Mouse (Mus musculus) neural tube, embryonic 15.5 days (tissue): ENCODE data around the gene Slc9a9. TPM values are rescaled to one million over a fixed set of nuclear protein-coding genes. Genes with fewer than 3 reads are reported as not detected.

Experiments used
- ATAC-seq: fragments of 200-750 bp; cut with Nextera tagmentation; 2 replicates; pipeline ENCODE4 v1.8.0; 2017; ENCODE audit warnings: mild to moderate bottlenecking, moderate TSS enrichment, moderate library complexity; ENCODE audit not compliant: low FRiP score
- H3K27ac ChIP-seq: fragments of 300-500 bp; sonication (generic); replicated peaks from 2 replicates; pipeline ENCODE4 v1.5.1; 2015; ENCODE audit warnings: mild to moderate bottlenecking, inconsistent platforms
- H3K27me3 ChIP-seq: fragments of 300-500 bp; sonication (generic); replicated peaks from 2 replicates; pipeline ENCODE4 v1.6.1; 2015; ENCODE audit warnings: inconsistent platforms
- H3K36me3 ChIP-seq: fragments of 300-500 bp; sonication (generic); 2 replicates; pipeline ENCODE4 v1.6.1; 2015; ENCODE audit warnings: inconsistent platforms
- H3K4me1 ChIP-seq: fragments of 300-500 bp; sonication (generic); 2 replicates; pipeline ENCODE4 v1.6.1; 2015; ENCODE audit warnings: inconsistent platforms
- H3K4me2 ChIP-seq: fragments of 300-500 bp; sonication (generic); 2 replicates; pipeline ENCODE4 v1.6.1; 2015; ENCODE audit warnings: inconsistent platforms, mild to moderate bottlenecking, moderate library complexity
- H3K4me3 ChIP-seq: fragments of 300-500 bp; sonication (generic); replicated peaks from 2 replicates; pipeline ENCODE4 v1.5.1; 2015; ENCODE audit warnings: mild to moderate bottlenecking, inconsistent platforms
- H3K9ac ChIP-seq: fragments of 300-500 bp; sonication (generic); replicated peaks from 2 replicates; pipeline ENCODE4 v1.6.1; 2015; ENCODE audit warnings: mild to moderate bottlenecking, inconsistent platforms
- H3K9me3 ChIP-seq: fragments of 300-500 bp; sonication (generic); replicated peaks from 2 replicates; pipeline ENCODE4 v1.6.1; 2016; ENCODE audit warnings: inconsistent platforms
- WGBS: fragments of 180-500 bp; shearing (Covaris S2); methylation state at CpG from one replicate; pipeline ENCODE4 v1.1.7; 2015; ENCODE audit warnings: mixed read lengths; 5-methylcytosine and 5-hydroxymethylcytosine counted together
- polyA plus RNA-seq: library from polyadenylated mRNA; unstranded; fragments of >200 nt; fragmentation: Nextera tagmentation; extraction: Ambion mirVana; gene quantifications from 2 replicates; pipeline ENCODE4 v1.2.1, GENCODE M21; 2015

Gene Slc9a9
- polyA plus RNA-seq, 1 experiment from 2014 or later, result 9.2 TPM

- H3K4me1 ChIP-seq, result no peaks in the 10 kb centered on the region
- no peaks in the 10 kb centered on the region for H3K9me3 ChIP-seq
- 80% methylated on average over 2 of the region's 2 CpGs for WGBS
- no peak overlapping the region for H3K4me3 ChIP-seq
- no peak overlapping the region for H3K27ac ChIP-seq
- H3K36me3 ChIP-seq, result no peaks in the 10 kb centered on the region
- no peak overlapping the region for H3K4me2 ChIP-seq
- H3K9ac ChIP-seq, result no peak overlapping the region
- H3K27me3 ChIP-seq, result no peaks in the 10 kb centered on the region
- no peak for ATAC-seq
Observed at GRCm38 (mm10) chr9:94686380-94686779, 16.7 kb downstream of the Slc9a9 start.

- 100% methylated on average over 1 of the region's 1 CpGs for WGBS
Observed at GRCm38 (mm10) chr9:94687203-94687859, 17.6 kb downstream of the Slc9a9 start.

GRCm38 (mm10) chr9:94691311-94692087, 21.8 kb downstream of the Slc9a9 start:
- Histone ChIP-seq H3K27ac (no peak overlapping the region), H3K27me3 (no peaks in the 10 kb centered on the region), H3K4me3 (no peak overlapping the region), H3K4me1 (peaks cover 6% of the 10 kb centered on the region), H3K9ac (no peak overlapping the region), H3K36me3 (no peaks in the 10 kb centered on the region), H3K9me3 (no peaks in the 10 kb centered on the region), H3K4me2 (no peak overlapping the region)
- WGBS, result 37% methylated on average over 10 of the region's 10 CpGs
- no peak for ATAC-seq

More at GRCm38 (mm10) chr9:94687203-94687859, 17.6 kb downstream of the Slc9a9 start:
- Histone ChIP-seq H3K4me1 (peaks cover 5% of the 10 kb centered on the region), H3K27ac (no peak overlapping the region), H3K36me3 (no peaks in the 10 kb centered on the region), H3K27me3 (no peaks in the 10 kb centered on the region), H3K4me2 (no peak overlapping the region), H3K9me3 (no peaks in the 10 kb centered on the region), H3K9ac (no peak overlapping the region), H3K4me3 (no peak overlapping the region)
- no peak for ATAC-seq

GRCm38 (mm10) chr9:94692122-94692521, 22.4 kb downstream of the Slc9a9 start:
- no peaks in the 10 kb centered on the region for H3K36me3 ChIP-seq
- peaks cover 6% of the 10 kb centered on the region for H3K4me1 ChIP-seq
- 31% methylated on average over 7 of the region's 7 CpGs for WGBS
- no peaks in the 10 kb centered on the region for H3K9me3 ChIP-seq
- no peaks in the 10 kb centered on the region for H3K27me3 ChIP-seq
- H3K4me2 ChIP-seq, result no peak overlapping the region
- no peak for ATAC-seq
- no peak overlapping the region for H3K9ac ChIP-seq
- no peak overlapping the region for H3K4me3 ChIP-seq
- H3K27ac ChIP-seq, result no peak overlapping the region

GRCm38 (mm10) chr9:94694243-94694642, 24.5 kb downstream of the Slc9a9 start:
- 96% methylated on average over 4 of the region's 4 CpGs for WGBS
- ATAC-seq, result no peak
- Histone ChIP-seq H3K9ac (no peak overlapping the region), H3K4me2 (no peak overlapping the region), H3K36me3 (no peaks in the 10 kb centered on the region), H3K27ac (no peak overlapping the region), H3K9me3 (no peaks in the 10 kb centered on the region), H3K4me1 (peaks cover 6% of the 10 kb centered on the region), H3K4me3 (no peak overlapping the region), H3K27me3 (no peaks in the 10 kb centered on the region)

GRCm38 (mm10) chr9:94694983-94695382, 25.3 kb downstream of the Slc9a9 start:
- no peak overlapping the region for H3K27ac ChIP-seq
- no peaks in the 10 kb centered on the region for H3K36me3 ChIP-seq
- no peak overlapping the region for H3K4me2 ChIP-seq
- no peak for ATAC-seq
- H3K27me3 ChIP-seq, result no peaks in the 10 kb centered on the region
- H3K4me1 ChIP-seq, result peaks cover 6% of the 10 kb centered on the region
- 84% methylated on average over 3 of the region's 3 CpGs for WGBS
- H3K9ac ChIP-seq, result no peak overlapping the region
- no peaks in the 10 kb centered on the region for H3K9me3 ChIP-seq
- no peak overlapping the region for H3K4me3 ChIP-seq

DNA sequence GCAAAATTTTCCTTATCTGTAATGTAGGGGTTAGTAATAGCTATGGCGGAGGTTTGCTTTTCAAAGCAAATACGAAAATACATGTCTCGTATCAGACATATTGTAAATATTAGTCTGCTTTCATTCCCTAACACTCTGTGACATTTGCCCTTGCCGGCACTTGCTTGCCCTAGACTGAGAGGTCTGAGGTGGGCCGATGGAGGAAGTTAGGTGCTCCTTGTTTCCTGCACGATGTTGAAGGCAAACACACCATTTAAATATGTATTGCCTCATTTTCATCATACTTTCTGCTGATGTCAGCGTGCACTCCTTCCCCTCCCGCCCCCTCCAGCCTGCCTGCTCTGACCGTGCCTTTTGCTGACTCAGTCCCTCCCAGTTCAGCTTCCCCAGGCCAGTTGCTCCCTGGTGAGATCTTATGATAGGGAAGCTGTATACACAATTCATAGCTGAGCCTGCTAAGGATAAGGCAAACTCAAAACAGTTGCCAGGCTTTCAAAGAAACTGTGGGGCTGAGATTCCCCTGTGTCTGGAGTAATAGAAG, 26.9 kb downstream of the Slc9a9 start:
- WGBS, result 82% methylated on average over 9 of the region's 9 CpGs
- H3K9ac ChIP-seq, result no peak overlapping the region
- H3K4me2 ChIP-seq, result no peak overlapping the region
- no peaks in the 10 kb centered on the region for H3K9me3 ChIP-seq
- H3K4me3 ChIP-seq, result no peak overlapping the region
- no peaks in the 10 kb centered on the region for H3K27me3 ChIP-seq
- ATAC-seq, result no peak
- H3K27ac ChIP-seq, result no peak overlapping the region
- peaks cover 14% of the 10 kb centered on the region for H3K4me1 ChIP-seq
- H3K36me3 ChIP-seq, result no peaks in the 10 kb centered on the region

- Histone ChIP-seq H3K4me2 (no peak overlapping the region), H3K9me3 (no peaks in the 10 kb centered on the region), H3K36me3 (no peaks in the 10 kb centered on the region), H3K27me3 (no peaks in the 10 kb centered on the region), H3K4me1 (peaks cover 8% of the 10 kb centered on the region; the same call in 1 of the 2 replicates), H3K27ac (no peak overlapping the region), H3K9ac (no peak overlapping the region), H3K4me3 (no peak overlapping the region)
- 74% methylated on average over 2 of the region's 2 CpGs for WGBS
- ATAC-seq, result no peak
Observed at GRCm38 (mm10) chr9:94698175-94698574, 28.5 kb downstream of the Slc9a9 start.

DNA sequence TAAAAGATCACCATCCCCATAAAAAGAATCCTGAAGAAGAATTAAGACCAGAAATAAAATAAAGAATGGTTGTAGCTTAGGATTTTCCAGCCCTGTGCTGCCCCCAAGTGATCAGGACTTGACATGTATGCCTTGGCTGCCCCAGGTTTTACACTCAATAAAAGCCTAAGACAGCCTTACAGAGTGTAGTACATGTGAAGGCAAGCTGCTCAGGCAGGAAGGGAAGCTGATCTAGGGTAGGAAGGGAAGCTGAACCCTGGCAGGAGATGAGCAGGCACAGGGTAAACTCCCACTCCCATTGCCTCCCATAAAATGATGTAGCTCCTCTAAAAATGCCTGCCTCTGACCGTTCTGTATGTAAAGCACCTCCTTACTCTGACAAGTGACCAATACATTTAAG, 30.8 kb downstream of the Slc9a9 start:
- no peaks in the 10 kb centered on the region for H3K36me3 ChIP-seq
- H3K4me1 ChIP-seq, result peaks cover 10% of the 10 kb centered on the region; the same call in 1 of the 2 replicates
- H3K9me3 ChIP-seq, result no peaks in the 10 kb centered on the region
- H3K4me2 ChIP-seq, result no peak overlapping the region
- H3K9ac ChIP-seq, result no peak overlapping the region
- WGBS, result 53% methylated on average over 1 of the region's 1 CpGs
- H3K4me3 ChIP-seq, result no peak overlapping the region
- no peaks in the 10 kb centered on the region for H3K27me3 ChIP-seq
- H3K27ac ChIP-seq, result no peak overlapping the region
- peak; percentile 60 for ATAC-seq

DNA sequence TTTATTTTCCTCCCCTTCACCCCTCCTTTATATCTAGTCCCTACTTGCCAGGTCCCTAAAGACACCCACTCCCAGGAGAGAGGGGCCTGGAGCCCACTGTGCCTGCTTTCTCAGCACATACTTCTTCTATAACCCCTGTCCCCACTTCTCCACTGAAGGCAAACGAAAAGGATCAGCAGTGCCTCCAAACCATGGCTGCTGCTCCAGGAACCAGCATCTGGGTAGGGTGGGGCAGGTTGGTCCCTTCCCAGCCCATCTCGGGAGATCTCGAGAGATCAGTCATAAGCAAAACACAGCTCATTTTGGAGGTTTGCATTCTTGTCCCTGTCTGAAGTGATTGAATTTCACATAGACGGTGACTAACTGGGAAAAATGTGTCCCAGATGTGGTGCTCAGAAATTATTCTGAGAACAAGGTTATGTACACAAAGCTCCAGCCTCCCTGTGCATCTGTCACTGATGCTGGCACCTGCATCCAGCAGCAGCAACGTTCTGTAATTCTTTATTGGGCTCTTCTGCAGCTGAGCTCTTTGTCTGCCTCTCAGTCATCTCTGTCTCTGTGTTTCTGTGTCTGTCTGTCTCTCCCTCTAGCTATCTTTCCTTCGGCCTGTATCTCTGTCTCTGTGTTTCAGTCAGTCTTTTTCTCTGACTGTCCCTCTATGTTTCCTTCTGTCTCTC, 31.6 kb downstream of the Slc9a9 start:
- no peaks in the 10 kb centered on the region for H3K36me3 ChIP-seq
- H3K27me3 ChIP-seq, result no peaks in the 10 kb centered on the region
- H3K27ac ChIP-seq, result 0 out of 2 replicates have a peak overlapping the region, but pooled peaks have one; percentile 5
- H3K4me3 ChIP-seq, result no peak overlapping the region
- H3K9ac ChIP-seq, result no peak overlapping the region
- no peak overlapping the region for H3K4me2 ChIP-seq
- peaks cover 10% of the 10 kb centered on the region; the same call in 1 of the 2 replicates for H3K4me1 ChIP-seq
- no peaks in the 10 kb centered on the region for H3K9me3 ChIP-seq
- WGBS, result 48% methylated on average over 6 of the region's 6 CpGs
- ATAC-seq, result no peak

DNA sequence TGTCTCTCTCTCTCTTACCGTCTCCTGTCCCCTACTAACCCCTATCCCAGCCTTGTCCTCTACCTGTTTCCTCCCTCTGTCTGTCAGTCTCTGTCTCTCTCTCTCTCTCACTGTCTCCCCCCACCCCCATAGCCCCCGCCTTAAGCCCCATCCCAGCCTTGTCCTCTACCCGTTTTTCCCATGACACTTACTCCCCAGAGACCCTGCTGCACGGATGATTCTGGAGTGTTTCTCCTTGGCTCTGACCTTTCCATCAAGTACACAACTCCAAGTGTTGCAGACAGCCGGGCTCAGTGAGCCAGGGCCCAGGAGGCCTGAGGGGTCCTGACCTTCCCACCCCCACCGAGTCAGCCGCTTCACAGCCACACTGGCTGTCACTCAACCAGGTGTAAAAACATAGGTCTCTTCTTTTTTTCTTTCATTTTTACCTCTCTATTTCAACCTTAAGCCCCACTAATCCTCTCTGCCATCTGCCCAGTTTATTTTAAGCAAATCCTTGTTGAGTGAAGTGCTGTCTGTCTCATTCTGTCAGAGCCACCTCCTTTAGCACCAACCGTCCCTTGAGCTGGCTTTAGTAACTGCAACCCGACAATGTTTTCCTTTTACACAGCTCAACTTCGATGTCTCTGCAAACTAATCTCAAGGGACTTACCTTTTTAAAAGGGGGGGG, 32.4 kb downstream of the Slc9a9 start:
- no peaks in the 10 kb centered on the region for H3K36me3 ChIP-seq
- 69% methylated on average over 10 of the region's 10 CpGs for WGBS
- no peaks in the 10 kb centered on the region for H3K27me3 ChIP-seq
- H3K27ac ChIP-seq, result no peak overlapping the region
- no peak overlapping the region for H3K4me2 ChIP-seq
- no peaks in the 10 kb centered on the region for H3K9me3 ChIP-seq
- ATAC-seq, result no peak
- no peak overlapping the region for H3K4me3 ChIP-seq
- H3K9ac ChIP-seq, result no peak overlapping the region
- peaks cover 10% of the 10 kb centered on the region; the same call in 1 of the 2 replicates for H3K4me1 ChIP-seq
